18 mouse cellular contexts compared by ENCODE assay signal in the genomic region with DNA sequence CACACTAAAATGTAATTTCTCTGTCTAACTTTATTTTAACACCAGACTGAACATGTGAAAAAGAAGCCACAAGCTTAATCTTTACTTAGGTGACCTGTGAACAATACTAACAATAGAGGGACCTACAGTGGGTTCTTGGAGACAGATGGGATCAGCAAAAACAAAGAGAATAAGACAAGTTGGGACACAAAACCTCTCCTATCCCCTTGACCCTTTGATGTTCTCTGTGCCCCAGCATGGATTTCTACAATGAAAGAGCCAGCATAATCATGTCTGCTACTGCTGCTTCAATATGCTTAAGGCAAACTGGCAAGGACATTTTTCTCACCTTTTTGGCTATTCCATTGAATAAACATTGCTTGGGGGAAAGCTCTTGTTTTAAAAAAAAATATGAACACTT.
DNase-seq lines count a peak whose midpoint lies in the region; ATAC-seq and TF ChIP-seq lines count a peak whose summit lies in the region.
"Had no signal": no experiment of that assay in that cellular context is flagged by ENCODE, and none has a peak within 500 bp of the region (broad histone marks: within the 10 kb centered on the region; RNA-seq: fewer than 3 reads in every experiment).

No protein-coding gene starts in this region.

- H3K4me1 ChIP-seq in forebrain, embryonic 11.5 days (replicated peaks; ENCODE audit: control insufficient read depth, insufficient read depth, low read length): no peaks in the 10 kb centered on the region; the same call in 1 of the 2 replicates
- no peaks in the 10 kb centered on the region for H3K4me1 ChIP-seq in forebrain, postnatal 0 days (ENCODE audit: insufficient read depth)
- H3K4me1 ChIP-seq in midbrain, embryonic 11.5 days (ENCODE audit: control insufficient read depth, insufficient read depth, low read length): peaks cover 4% of the 10 kb centered on the region; the same call in 1 of the 2 replicates
- H3K4me1 ChIP-seq in midbrain, embryonic 14.5 days (ENCODE audit: control insufficient read depth, insufficient read depth, low read length): no peaks in the 10 kb centered on the region
- H3K4me1 ChIP-seq: embryonic facial prominence, embryonic 12.5 days had no signal

- H3K4me2 ChIP-seq in forebrain, embryonic 11.5 days (ENCODE audit: low read depth, low read length, severe bottlenecking): no peak overlapping the region
- no peak overlapping the region for H3K4me2 ChIP-seq in forebrain, postnatal 0 days (ENCODE audit: low read depth)
- no peak overlapping the region for H3K4me2 ChIP-seq in midbrain, embryonic 11.5 days
- no peak overlapping the region for H3K4me2 ChIP-seq in midbrain, embryonic 14.5 days (ENCODE audit: low read length)
- H3K4me2 ChIP-seq: embryonic facial prominence, embryonic 12.5 days had no signal

- no peaks in the 10 kb centered on the region for H3K36me3 ChIP-seq in forebrain, embryonic 11.5 days (ENCODE audit: control insufficient read depth, insufficient read depth, low read length)
- no peaks in the 10 kb centered on the region for H3K36me3 ChIP-seq in forebrain, postnatal 0 days (ENCODE audit: insufficient read depth)
- no peaks in the 10 kb centered on the region for H3K36me3 ChIP-seq in midbrain, embryonic 11.5 days (ENCODE audit: control insufficient read depth, insufficient read depth, low read length)
- H3K36me3 ChIP-seq in midbrain, embryonic 14.5 days (ENCODE audit: control insufficient read depth, insufficient read depth, low read length): no peaks in the 10 kb centered on the region
- H3K36me3 ChIP-seq: embryonic facial prominence, embryonic 10.5 days; embryonic facial prominence, embryonic 12.5 days had no signal

- peak; percentile 25 for DNase-seq in embryo, embryonic 10.5 days (ENCODE audit: low spot score)
- no peak for DNase-seq in embryo, embryonic 11 days
- DNase-seq in forebrain, embryonic 11.5 days (ENCODE audit: low spot score): no peak
- DNase-seq in forebrain, postnatal 0 days: no peak
- DNase-seq in midbrain, embryonic 11.5 days (ENCODE audit: low spot score, missing footprints): no peak
- DNase-seq in midbrain, embryonic 14.5 days: no peak
- DNase-seq in right cerebral cortex, postnatal 36 days (ENCODE audit: low spot score in 2 of 2): no peak
- DNase-seq: adrenal gland, adult 2 months; adrenal gland, postnatal 10 days; adrenal gland, postnatal 25 days; cerebellum, adult 11-12 months; cerebellum, adult 2 months; cerebellum, adult 9-10 months; cerebellum, postnatal 10 days; cerebellum, postnatal 25 days had no signal

- no peaks in the 10 kb centered on the region for H3K27me3 ChIP-seq in forebrain, embryonic 11.5 days (ENCODE audit: control insufficient read depth, insufficient read depth, low read length)
- H3K27me3 ChIP-seq in forebrain, postnatal 0 days (ENCODE audit: insufficient read depth, low read length): no peaks in the 10 kb centered on the region
- H3K27me3 ChIP-seq in midbrain, embryonic 11.5 days (ENCODE audit: control insufficient read depth, insufficient read depth, low read length): no peaks in the 10 kb centered on the region
- no peaks in the 10 kb centered on the region for H3K27me3 ChIP-seq in midbrain, embryonic 14.5 days (ENCODE audit: control insufficient read depth, insufficient read depth, low read length)
- H3K27me3 ChIP-seq: embryonic facial prominence, embryonic 12.5 days had no signal

- 0 out of 2 replicates have a peak overlapping the region, but pooled peaks have one; percentile 37 for H3K27ac ChIP-seq in forebrain, embryonic 11.5 days (ENCODE audit: low read depth, low read length)
- no peak overlapping the region for H3K27ac ChIP-seq in forebrain, postnatal 0 days (ENCODE audit: low read depth, low read length)
- no peak overlapping the region for H3K27ac ChIP-seq in midbrain, embryonic 11.5 days (ENCODE audit: low read depth, low read length)
- no peak overlapping the region for H3K27ac ChIP-seq in midbrain, embryonic 14.5 days (replicated peaks; ENCODE audit: low read depth, low read length)
- H3K27ac ChIP-seq: embryonic facial prominence, embryonic 10.5 days; embryonic facial prominence, embryonic 12.5 days had no signal

- H3K4me3 ChIP-seq in forebrain, embryonic 11.5 days (ENCODE audit: low read depth, low read length): no peak overlapping the region
- no peak overlapping the region for H3K4me3 ChIP-seq in forebrain, postnatal 0 days (ENCODE audit: low read depth, low read length)
- no peak overlapping the region for H3K4me3 ChIP-seq in midbrain, embryonic 11.5 days (ENCODE audit: low read depth, low read length)
- H3K4me3 ChIP-seq in midbrain, embryonic 14.5 days (replicated peaks; ENCODE audit: low read depth, low read length): no peak overlapping the region
- H3K4me3 ChIP-seq: embryonic facial prominence, embryonic 10.5 days; embryonic facial prominence, embryonic 12.5 days had no signal

- no peak for TF ChIP-seq CTCF in forebrain, postnatal 0 days (IDR thresholded peaks at IDR 0.05; ENCODE audit: low read depth)

- peak; percentile 45; the same call in 1 of the 2 replicates for ATAC-seq in forebrain, embryonic 11.5 days (replicated peaks; ENCODE audit: low FRiP score)
- ATAC-seq in forebrain, postnatal 0 days: no peak
- ATAC-seq in midbrain, embryonic 11.5 days (ENCODE audit: low FRiP score): peak; percentile 66; the same call in 1 of the 2 replicates
- ATAC-seq in midbrain, embryonic 14.5 days (ENCODE audit: low FRiP score, low TSS enrichment): no peak
- ATAC-seq: forebrain, embryonic 16.5 days had no signal

- no peaks in the 10 kb centered on the region for H3K9me3 ChIP-seq in forebrain, embryonic 11.5 days (ENCODE audit: control insufficient read depth, low read length)
- H3K9me3 ChIP-seq in forebrain, postnatal 0 days (ENCODE audit: low read length): no peaks in the 10 kb centered on the region
- no peaks in the 10 kb centered on the region for H3K9me3 ChIP-seq in midbrain, embryonic 11.5 days (ENCODE audit: control insufficient read depth, low read length)
- no peaks in the 10 kb centered on the region for H3K9me3 ChIP-seq in midbrain, embryonic 14.5 days (ENCODE audit: control insufficient read depth, low read length)
- H3K9me3 ChIP-seq: embryonic facial prominence, embryonic 10.5 days; embryonic facial prominence, embryonic 12.5 days had no signal

- no peak overlapping the region for H3K9ac ChIP-seq in forebrain, embryonic 11.5 days (ENCODE audit: low read length)
- no peak overlapping the region for H3K9ac ChIP-seq in forebrain, postnatal 0 days
- no peak overlapping the region for H3K9ac ChIP-seq in midbrain, embryonic 11.5 days (ENCODE audit: low read length)
- no peak overlapping the region for H3K9ac ChIP-seq in midbrain, embryonic 14.5 days (replicated peaks; ENCODE audit: low read length)
- H3K9ac ChIP-seq: embryonic facial prominence, embryonic 12.5 days had no signal

Comparison
In these comparisons a context has a peak if more than half of its experiments do, and no peak if none do; other contexts are left out.
1. ATAC-seq: peak in forebrain, embryonic 11.5 days (single experiment) and midbrain, embryonic 11.5 days (single experiment); none in forebrain, postnatal 0 days (single experiment) and midbrain, embryonic 14.5 days (single experiment).